Mouse (Mus musculus): Measurements from ENCODE around the gene Olfr44.

The Olfr44 gene

GRCm38 (mm10) chr9:39493895-39494294 lies at the start of gene Olfr44:
TSS of gene Olfr44 (minus strand) at chr9:39493995.
- no peak for DNase-seq

- no peak for DNase-seq
These were observed 30.0 kb upstream of the Olfr44 start for GRCm38 (mm10) chr9:39523616-39524285.

DNA sequence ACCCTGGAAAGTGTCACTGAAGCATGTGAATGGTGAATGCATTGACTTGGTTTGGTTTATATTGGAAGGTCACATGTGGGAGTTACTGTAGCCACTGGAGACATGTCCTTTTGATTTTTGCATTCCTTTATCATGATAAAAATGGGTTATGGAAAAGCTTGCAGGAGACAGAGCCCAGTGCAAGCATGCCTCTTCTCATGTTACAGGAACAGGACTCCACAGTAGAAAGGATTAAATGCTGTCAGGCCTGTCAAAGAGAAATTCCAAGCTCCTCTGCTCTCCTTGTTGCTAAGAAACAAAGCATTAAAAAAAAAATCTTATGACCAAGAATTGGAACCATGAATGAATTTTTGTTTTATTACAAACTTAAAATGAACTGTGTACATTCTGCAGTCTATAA lies 24.8 kb upstream of the Olfr44 start:
- no peak for DNase-seq

GRCm38 (mm10) chr9:39515531-39515930 lies 21.7 kb upstream of the Olfr44 start, which contains the start of gene Olfr957:
TSS of gene Olfr957 (minus strand) at chr9:39515809.
- no peak for DNase-seq

GRCm38 (mm10) chr9:39509412-39509811 lies 15.6 kb upstream of the Olfr44 start:
- no peak for DNase-seq

GRCm38 (mm10) chr9:39508998-39509397 lies 15.2 kb upstream of the Olfr44 start:
- DNase-seq: no peak

DNA sequence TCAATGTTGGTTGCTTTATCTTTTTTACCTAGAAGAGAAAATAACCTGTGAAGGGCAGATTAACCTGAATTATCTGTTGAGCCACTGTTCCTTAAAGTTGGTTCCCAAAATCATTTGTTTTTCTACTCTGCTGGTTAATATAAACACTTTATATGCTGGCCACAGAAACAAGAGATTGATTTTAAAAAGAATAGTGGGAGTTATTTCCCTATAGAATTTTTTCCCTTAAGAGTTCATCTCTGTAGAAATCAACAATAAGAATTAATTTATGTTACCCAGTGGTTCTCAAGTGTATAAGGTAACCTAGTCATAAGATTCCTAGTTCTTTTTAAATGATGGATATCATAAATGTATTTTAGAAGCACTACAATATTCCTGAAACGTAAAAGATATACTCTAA lies 22.0 kb downstream of the Olfr44 start, which contains the start of gene Olfr955:
Gene Olfr955, minus strand, starts transcription at position 101 of the 400 bp plus-strand sequence.
- no peak for DNase-seq

- DNase-seq: no peak
These were observed 37.4 kb downstream of the Olfr44 start, which contains the start of gene Olfr954 for GRCm38 (mm10) chr9:39456401-39456800. TSS of gene Olfr954 (plus strand) at chr9:39456701.

All from thymus, adult 18-20 months (tissue).